Mouse (Mus musculus) neural tube, embryonic 12.5 days (tissue): Measurements from ENCODE around the gene Col4a3. TPM values are rescaled to one million over a fixed set of nuclear protein-coding genes. Genes with fewer than 3 reads are reported as not detected.

Source experiments
- ATAC-seq: fragments of 200-750 bp; cut with Nextera tagmentation; 2 replicates; pipeline ENCODE4 v1.8.0; 2017; ENCODE audit warnings: low read depth, mild to moderate bottlenecking, moderate TSS enrichment, moderate library complexity; ENCODE audit not compliant: low FRiP score
- H3K27ac ChIP-seq: fragments of 300-500 bp; sonication (generic); 2 replicates; pipeline ENCODE4 v1.5.1; 2016
- H3K27me3 ChIP-seq: fragments of 300-500 bp; sonication (generic); replicated peaks from 2 replicates; pipeline ENCODE4 v1.6.1; 2016; ENCODE audit warnings: mild to moderate bottlenecking
- H3K36me3 ChIP-seq: fragments of 300-500 bp; sonication (generic); 2 replicates; pipeline ENCODE4 v1.6.1; 2016; ENCODE audit warnings: mild to moderate bottlenecking
- H3K4me1 ChIP-seq: fragments of 300-500 bp; sonication (generic); 2 replicates; pipeline ENCODE4 v1.6.1; 2016
- H3K4me2 ChIP-seq: fragments of 300-500 bp; sonication (generic); replicated peaks from 2 replicates; pipeline ENCODE4 v1.6.1; 2016; ENCODE audit warnings: mild to moderate bottlenecking
- H3K4me3 ChIP-seq: fragments of 300-500 bp; sonication (generic); 2 replicates; pipeline ENCODE4 v1.5.1; 2016
- H3K9ac ChIP-seq: fragments of 300-500 bp; sonication (generic); 2 replicates; pipeline ENCODE4 v1.6.1; 2016; ENCODE audit warnings: mild to moderate bottlenecking
- H3K9me3 ChIP-seq: fragments of 300-500 bp; sonication (generic); 2 replicates; pipeline ENCODE4 v1.6.1; 2016; ENCODE audit warnings: mild to moderate bottlenecking
- WGBS: fragments of 180-500 bp; shearing (Covaris S2); methylation state at CpG from one replicate; pipeline ENCODE4 v1.1.7; 2016; 5-methylcytosine and 5-hydroxymethylcytosine counted together
- polyA plus RNA-seq: library from polyadenylated mRNA; unstranded; fragments of >200 nt; fragmentation: Nextera tagmentation; extraction: Ambion mirVana; gene quantifications from 2 replicates; pipeline ENCODE4 v1.2.1, GENCODE M21; 2016

The Col4a3 gene
- polyA plus RNA-seq, result 0.23 and 0.24 TPM in 2 replicates

GRCm38 (mm10) chr1:82586713-82587399 lies at the start of gene Col4a3, which contains the start of gene Col4a4:
TSS of gene Col4a3 (plus strand) at chr1:82586921.
TSS of gene Col4a4 (minus strand) at chr1:82586849.
- no peaks in the 10 kb centered on the region for H3K36me3 ChIP-seq
- H3K4me3 ChIP-seq, result peak within 1 kb of the TSS; percentile 21
- peaks cover 17% of the 10 kb centered on the region for H3K27me3 ChIP-seq
- H3K27ac ChIP-seq, result no peak within 1 kb of the TSS
- H3K9me3 ChIP-seq, result no peaks in the 10 kb centered on the region
- WGBS, result 5% methylated on average over 34 of the region's 34 CpGs
- H3K4me1 ChIP-seq, result peaks cover 10% of the 10 kb centered on the region
- peak within 1 kb of the TSS; percentile 66 for H3K4me2 ChIP-seq
- H3K9ac ChIP-seq, result 0 out of 2 replicates have a peak within 1 kb of the TSS, but pooled peaks have one; percentile 6
- ATAC-seq, result peak; percentile 44

GRCm38 (mm10) chr1:82537848-82538247 lies 48.9 kb upstream of the Col4a3 start:
- no peak overlapping the region for H3K9ac ChIP-seq
- H3K4me1 ChIP-seq, result peaks cover 7% of the 10 kb centered on the region; the same call in 1 of the 2 replicates
- no peaks in the 10 kb centered on the region for H3K9me3 ChIP-seq
- H3K27ac ChIP-seq, result no peak overlapping the region
- no peaks in the 10 kb centered on the region for H3K36me3 ChIP-seq
- no peak overlapping the region for H3K4me2 ChIP-seq
- H3K27me3 ChIP-seq, result no peaks in the 10 kb centered on the region
- no peak for ATAC-seq
- WGBS, result 44% methylated on average over 3 of the region's 3 CpGs
- H3K4me3 ChIP-seq, result no peak overlapping the region

- Histone ChIP-seq H3K36me3 (no peaks in the 10 kb centered on the region), H3K4me1 (peaks cover 15% of the 10 kb centered on the region; the same call in 1 of the 2 replicates), H3K4me2 (no peak overlapping the region), H3K9me3 (no peaks in the 10 kb centered on the region), H3K27ac (no peak overlapping the region), H3K9ac (no peak overlapping the region), H3K27me3 (no peaks in the 10 kb centered on the region), H3K4me3 (no peak overlapping the region)
- no peak for ATAC-seq
- WGBS, result 86% methylated on average over 5 of the region's 5 CpGs
Measured at GRCm38 (mm10) chr1:82540056-82540455, 46.7 kb upstream of the Col4a3 start.

DNA sequence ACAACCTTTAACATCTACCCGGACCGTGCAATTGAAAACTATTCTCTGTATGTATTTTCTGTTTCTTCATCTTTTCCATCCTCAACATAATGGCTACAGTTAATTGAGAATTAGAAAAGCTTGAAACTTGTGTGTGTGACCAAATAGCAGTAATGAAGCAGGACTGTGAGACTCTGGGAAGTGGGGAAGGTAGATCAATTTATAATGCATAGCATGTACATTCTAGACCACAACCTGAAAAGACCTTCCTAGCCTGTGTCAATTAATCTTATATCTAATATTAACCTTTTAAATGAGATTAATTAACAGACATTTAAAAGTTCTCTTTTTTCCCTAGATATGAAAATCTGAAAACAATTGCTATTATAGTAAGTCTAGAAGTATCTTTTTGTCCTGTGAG lies 42.8 kb upstream of the Col4a3 start:
- H3K9me3 ChIP-seq, result no peaks in the 10 kb centered on the region
- no peaks in the 10 kb centered on the region for H3K36me3 ChIP-seq
- no peaks in the 10 kb centered on the region for H3K27me3 ChIP-seq
- H3K4me2 ChIP-seq, result no peak overlapping the region
- H3K4me1 ChIP-seq, result peaks cover 10% of the 10 kb centered on the region; the same call in 1 of the 2 replicates
- no peak overlapping the region for H3K9ac ChIP-seq
- no peak for ATAC-seq
- H3K4me3 ChIP-seq, result no peak overlapping the region
- H3K27ac ChIP-seq, result no peak overlapping the region
- WGBS, result 80% methylated on average over 2 of the region's 2 CpGs

DNA sequence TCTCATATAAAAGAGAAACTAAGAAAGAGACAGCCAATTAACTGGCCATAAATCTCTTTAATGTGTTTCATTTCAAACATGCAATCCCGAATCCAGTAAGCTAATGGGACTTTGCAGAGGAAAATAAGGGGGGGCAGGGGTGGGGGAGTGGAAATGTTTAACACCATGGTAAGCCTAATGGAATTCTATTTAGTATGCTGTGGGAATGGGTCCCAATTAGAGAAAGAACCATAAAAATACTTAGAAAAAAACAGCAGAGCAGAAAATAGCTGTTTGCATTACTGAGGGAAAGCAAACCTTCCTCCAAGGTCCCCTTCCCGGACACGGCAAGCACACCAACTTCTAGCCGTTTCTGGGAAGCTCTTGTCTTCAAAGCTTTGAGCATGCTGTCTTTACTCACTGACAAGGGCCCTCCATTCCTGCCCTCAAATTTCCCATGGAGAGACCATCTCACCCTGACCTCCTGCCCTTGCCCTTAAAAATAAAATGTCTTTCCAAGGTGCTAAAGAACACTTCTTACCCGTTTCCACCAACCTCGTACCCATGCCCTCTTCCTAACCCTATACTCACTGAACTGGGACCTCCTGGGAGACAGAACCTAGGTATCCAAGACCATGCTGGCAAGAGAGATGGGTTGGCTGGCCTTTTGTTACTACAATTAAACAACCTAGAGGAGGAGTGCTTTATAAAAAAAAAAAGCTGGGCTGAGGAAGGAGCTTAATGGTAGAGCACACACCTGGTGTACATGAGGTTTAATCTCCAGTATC lies 42.1 kb upstream of the Col4a3 start:
- Histone ChIP-seq H3K4me1 (peaks cover 10% of the 10 kb centered on the region; the same call in 1 of the 2 replicates), H3K9ac (no peak overlapping the region), H3K36me3 (no peaks in the 10 kb centered on the region), H3K4me3 (no peak overlapping the region), H3K4me2 (no peak overlapping the region), H3K27ac (no peak overlapping the region), H3K27me3 (no peaks in the 10 kb centered on the region), H3K9me3 (no peaks in the 10 kb centered on the region)
- peak; percentile 74; the same call in 1 of the 2 replicates for ATAC-seq
- 48% methylated on average over 6 of the region's 6 CpGs for WGBS

DNA sequence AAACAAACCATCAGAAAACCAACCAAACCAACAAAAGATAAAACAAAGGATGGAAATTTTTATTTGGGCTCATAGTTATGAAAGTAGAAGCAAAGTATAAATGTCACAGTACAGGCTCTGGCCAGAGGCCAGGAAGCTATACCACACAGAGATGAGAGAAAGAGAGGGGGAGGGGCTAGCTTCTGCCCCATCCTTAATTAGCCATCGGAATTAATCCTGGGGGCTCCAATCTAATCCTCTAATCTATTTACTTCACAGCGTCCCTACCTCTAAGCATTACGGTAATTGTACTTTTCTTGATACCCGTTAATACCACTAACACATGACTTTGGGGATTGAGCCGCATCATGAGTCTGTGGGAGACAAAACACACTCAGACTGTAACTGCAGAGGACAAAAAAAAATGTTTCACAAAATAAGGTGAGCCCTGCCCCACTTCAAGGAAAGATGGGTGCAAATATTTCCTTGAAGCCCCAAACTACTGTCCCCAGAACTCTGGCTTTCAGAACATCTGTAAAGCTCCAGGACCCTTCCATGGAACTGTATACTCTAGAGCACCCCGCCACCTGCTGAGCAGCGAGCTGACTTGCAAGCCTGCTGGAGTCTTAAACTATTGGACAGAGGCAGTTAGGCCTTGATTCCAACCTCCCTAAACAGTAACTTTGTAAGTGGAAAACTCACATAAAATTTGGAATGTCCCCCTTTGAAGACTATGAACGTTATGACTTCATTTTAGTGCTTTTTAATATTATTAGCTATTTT lies 41.3 kb upstream of the Col4a3 start:
- H3K27ac ChIP-seq, result no peak overlapping the region
- no peaks in the 10 kb centered on the region for H3K27me3 ChIP-seq
- H3K4me3 ChIP-seq, result no peak overlapping the region
- no peaks in the 10 kb centered on the region for H3K36me3 ChIP-seq
- WGBS, result 84% methylated on average over 8 of the region's 8 CpGs
- peaks cover 10% of the 10 kb centered on the region; the same call in 1 of the 2 replicates for H3K4me1 ChIP-seq
- H3K9ac ChIP-seq, result no peak overlapping the region
- H3K9me3 ChIP-seq, result no peaks in the 10 kb centered on the region
- ATAC-seq, result no peak
- H3K4me2 ChIP-seq, result no peak overlapping the region

GRCm38 (mm10) chr1:82554443-82554850 lies 32.3 kb upstream of the Col4a3 start:
- H3K4me1 ChIP-seq, result no peaks in the 10 kb centered on the region
- no peak overlapping the region for H3K9ac ChIP-seq
- no peaks in the 10 kb centered on the region for H3K9me3 ChIP-seq
- no peaks in the 10 kb centered on the region for H3K27me3 ChIP-seq
- H3K27ac ChIP-seq, result no peak overlapping the region
- WGBS, result 47% methylated on average over 6 of the region's 6 CpGs
- no peaks in the 10 kb centered on the region for H3K36me3 ChIP-seq
- no peak overlapping the region for H3K4me3 ChIP-seq
- no peak overlapping the region for H3K4me2 ChIP-seq
- ATAC-seq, result peak; percentile 81

DNA sequence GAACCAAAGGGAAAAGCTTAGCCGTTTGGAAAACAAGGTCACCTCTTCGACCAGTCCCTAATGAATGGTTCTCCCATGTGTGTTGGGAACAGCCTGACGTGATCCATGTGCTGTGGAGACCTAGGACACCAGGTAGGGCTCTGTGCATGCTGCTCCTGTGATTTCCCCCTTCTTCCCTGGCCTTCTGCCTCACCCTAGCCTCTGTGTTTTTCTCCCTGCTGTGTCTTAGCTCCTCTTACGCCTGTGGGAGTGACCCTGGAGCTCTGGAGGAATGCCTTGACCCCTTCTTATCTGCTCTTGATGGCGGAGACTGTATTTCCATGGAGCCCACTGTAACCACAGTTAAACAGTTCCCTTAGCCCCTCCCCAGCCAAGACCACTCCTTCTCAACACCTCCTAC lies 31.8 kb upstream of the Col4a3 start:
- Histone ChIP-seq H3K4me3 (no peak overlapping the region), H3K27ac (no peak overlapping the region), H3K9me3 (no peaks in the 10 kb centered on the region), H3K4me1 (no peaks in the 10 kb centered on the region), H3K9ac (no peak overlapping the region), H3K36me3 (no peaks in the 10 kb centered on the region), H3K4me2 (no peak overlapping the region), H3K27me3 (no peaks in the 10 kb centered on the region)
- WGBS, result 78% methylated on average over 5 of the region's 5 CpGs
- 0 out of 2 replicates have a peak, but pooled peaks have one; percentile 33 for ATAC-seq

GRCm38 (mm10) chr1:82560223-82560622 lies 26.5 kb upstream of the Col4a3 start:
- no peaks in the 10 kb centered on the region for H3K9me3 ChIP-seq
- H3K36me3 ChIP-seq, result no peaks in the 10 kb centered on the region
- no peak overlapping the region for H3K27ac ChIP-seq
- H3K4me3 ChIP-seq, result no peak overlapping the region
- 81% methylated on average over 4 of the region's 4 CpGs for WGBS
- no peaks in the 10 kb centered on the region for H3K4me1 ChIP-seq
- no peak overlapping the region for H3K4me2 ChIP-seq
- no peak overlapping the region for H3K9ac ChIP-seq
- ATAC-seq, result no peak
- no peaks in the 10 kb centered on the region for H3K27me3 ChIP-seq

DNA sequence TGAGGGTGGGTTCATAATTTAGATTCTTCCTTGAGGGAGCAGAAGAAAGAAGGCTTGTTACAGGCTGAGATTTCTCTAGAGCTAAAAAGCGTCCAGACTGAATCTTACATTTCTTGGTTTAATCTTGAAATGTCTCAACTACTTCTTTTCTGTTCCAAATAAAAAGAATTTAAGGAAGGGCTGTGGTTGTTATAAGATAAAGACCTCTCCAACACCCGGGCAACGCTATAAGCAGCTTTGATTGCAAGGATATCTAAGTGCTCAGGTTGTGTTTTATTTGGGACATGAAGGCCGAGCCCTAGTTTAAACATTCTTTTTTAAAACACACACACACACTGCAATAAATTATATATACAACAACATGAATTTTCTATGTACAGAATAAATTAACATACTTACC lies 17.3 kb upstream of the Col4a3 start:
- no peak overlapping the region for H3K27ac ChIP-seq
- no peak overlapping the region for H3K9ac ChIP-seq
- H3K4me2 ChIP-seq, result no peak overlapping the region
- no peaks in the 10 kb centered on the region for H3K4me1 ChIP-seq
- no peaks in the 10 kb centered on the region for H3K9me3 ChIP-seq
- H3K4me3 ChIP-seq, result no peak overlapping the region
- no peaks in the 10 kb centered on the region for H3K27me3 ChIP-seq
- H3K36me3 ChIP-seq, result no peaks in the 10 kb centered on the region
- 88% methylated on average over 4 of the region's 4 CpGs for WGBS
- no peak for ATAC-seq

- Histone ChIP-seq H3K4me3 (no peak overlapping the region), H3K4me2 (no peak overlapping the region), H3K27ac (no peak overlapping the region), H3K4me1 (no peaks in the 10 kb centered on the region), H3K9ac (no peak overlapping the region), H3K27me3 (no peaks in the 10 kb centered on the region), H3K36me3 (no peaks in the 10 kb centered on the region), H3K9me3 (no peaks in the 10 kb centered on the region)
- 65% methylated on average over 1 of the region's 1 CpGs for WGBS
- ATAC-seq, result no peak
Measured at GRCm38 (mm10) chr1:82571758-82572157, 15.0 kb upstream of the Col4a3 start.

DNA sequence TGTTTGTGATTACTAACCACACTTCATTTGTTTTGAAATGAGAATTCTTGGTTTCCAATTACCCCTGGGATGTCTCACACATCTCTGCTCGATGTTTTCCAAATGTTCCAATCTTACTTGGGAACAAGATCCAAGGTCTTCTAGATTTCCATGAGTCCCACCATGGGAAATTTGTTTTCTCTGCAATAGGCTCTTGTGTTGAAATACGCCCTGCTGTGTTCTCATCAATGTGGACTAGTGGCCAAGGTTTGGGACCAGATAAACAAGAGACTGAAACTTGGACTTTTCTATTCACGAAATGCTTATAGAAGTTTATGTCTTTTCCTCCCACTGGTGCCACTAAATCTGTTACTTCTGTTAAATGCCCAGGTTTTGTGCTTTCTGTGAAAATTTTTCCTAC lies 11.0 kb upstream of the Col4a3 start:
- 93% methylated on average over 3 of the region's 3 CpGs for WGBS
- no peaks in the 10 kb centered on the region for H3K27me3 ChIP-seq

More for the DNA sequence above, 11.0 kb upstream of the Col4a3 start:
- no peaks in the 10 kb centered on the region for H3K9me3 ChIP-seq
- no peak overlapping the region for H3K9ac ChIP-seq
- no peaks in the 10 kb centered on the region for H3K36me3 ChIP-seq
- no peaks in the 10 kb centered on the region for H3K4me1 ChIP-seq
- H3K4me2 ChIP-seq, result no peak overlapping the region
- no peak overlapping the region for H3K27ac ChIP-seq
- no peak overlapping the region for H3K4me3 ChIP-seq
- ATAC-seq, result no peak
